17 mouse cellular contexts compared by ENCODE assay signal in genomic region chr17:87206885-87207284, GRCm38 (mm10). TPM values are rescaled to one million over a fixed set of nuclear protein-coding genes. Genes with fewer than 3 reads are reported as not detected.
DNase-seq lines count a peak whose midpoint lies in the region; ATAC-seq and TF ChIP-seq lines count a peak whose summit lies in the region.
"Had no signal": no experiment of that assay in that cellular context is flagged by ENCODE, and none has a peak within 500 bp of the region (broad histone marks: within the 10 kb centered on the region; RNA-seq: fewer than 3 reads in every experiment).

No protein-coding gene starts in this region.

- 47% methylated on average over 2 of the region's 2 CpGs for WGBS in heart, embryonic 12.5 days
- 55% methylated on average over 2 of the region's 2 CpGs for WGBS in olfactory bulb, adult 2 months
- 74% methylated on average over 2 of the region's 2 CpGs for WGBS in forebrain, embryonic 15.5 days
- WGBS in neural tube, embryonic 15.5 days, result 75% methylated on average over 2 of the region's 2 CpGs

- H3K36me3 ChIP-seq in heart, embryonic 12.5 days, result no peaks in the 10 kb centered on the region
- no peaks in the 10 kb centered on the region for H3K36me3 ChIP-seq in forebrain, embryonic 15.5 days
- H3K36me3 ChIP-seq in neural tube, embryonic 15.5 days, result no peaks in the 10 kb centered on the region
- H3K36me3 ChIP-seq: midbrain, embryonic 10.5 days had no signal

- H3K4me1 ChIP-seq in heart, embryonic 12.5 days (replicated peaks), result peaks cover 22% of the 10 kb centered on the region
- H3K4me1 ChIP-seq in olfactory bulb, adult 2 months (ENCODE audit: control insufficient read depth, insufficient read depth, low read length), result peaks cover 28% of the 10 kb centered on the region
- peaks cover 8% of the 10 kb centered on the region; the same call in 1 of the 2 replicates for H3K4me1 ChIP-seq in forebrain, embryonic 15.5 days
- H3K4me1 ChIP-seq in neural tube, embryonic 15.5 days, result peaks cover 18% of the 10 kb centered on the region; the same call in 1 of the 2 replicates

- no peak overlapping the region for H3K27ac ChIP-seq in heart, embryonic 12.5 days (ENCODE audit: poor library complexity, severe bottlenecking)
- H3K27ac ChIP-seq in olfactory bulb, adult 2 months (ENCODE audit: insufficient read depth, low read depth, low read length), result peak overlapping the region; percentile 20; the same call in 1 of the 2 replicates
- no peak overlapping the region for H3K27ac ChIP-seq in forebrain, embryonic 15.5 days (replicated peaks)
- H3K27ac ChIP-seq in neural tube, embryonic 15.5 days (replicated peaks), result no peak overlapping the region
- H3K27ac ChIP-seq: hindbrain, embryonic 14.5 days; kidney, postnatal 0 days; midbrain, embryonic 10.5 days had no signal

- H3K27me3 ChIP-seq in heart, embryonic 12.5 days (replicated peaks), result no peaks in the 10 kb centered on the region
- H3K27me3 ChIP-seq in forebrain, embryonic 15.5 days, result no peaks in the 10 kb centered on the region
- H3K27me3 ChIP-seq in neural tube, embryonic 15.5 days (replicated peaks), result no peaks in the 10 kb centered on the region

- H3K9ac ChIP-seq in heart, embryonic 12.5 days, result no peak overlapping the region
- H3K9ac ChIP-seq in forebrain, embryonic 15.5 days (replicated peaks), result no peak overlapping the region
- H3K9ac ChIP-seq in neural tube, embryonic 15.5 days (replicated peaks), result no peak overlapping the region
- H3K9ac ChIP-seq: hindbrain, embryonic 14.5 days; lung, embryonic 14.5 days had no signal

- no peak for ATAC-seq in heart, embryonic 12.5 days (ENCODE audit: insufficient number of reproducible peaks, low FRiP score)
- no peak for ATAC-seq in forebrain, embryonic 15.5 days (replicated peaks)
- no peak for ATAC-seq in neural tube, embryonic 15.5 days (ENCODE audit: low FRiP score)
- ATAC-seq: forebrain, embryonic 14.5 days; intestine, embryonic 16.5 days had no signal

- H3K4me3 ChIP-seq in heart, embryonic 12.5 days, result no peak overlapping the region
- no peak overlapping the region for H3K4me3 ChIP-seq in olfactory bulb, adult 2 months (ENCODE audit: insufficient read depth, low read depth, low read length)
- H3K4me3 ChIP-seq in forebrain, embryonic 15.5 days, result no peak overlapping the region
- no peak overlapping the region for H3K4me3 ChIP-seq in neural tube, embryonic 15.5 days (replicated peaks)
- H3K4me3 ChIP-seq: midbrain, embryonic 10.5 days had no signal

- H3K9me3 ChIP-seq in heart, embryonic 12.5 days (replicated peaks), result peaks cover 5% of the 10 kb centered on the region
- no peaks in the 10 kb centered on the region for H3K9me3 ChIP-seq in forebrain, embryonic 15.5 days
- no peaks in the 10 kb centered on the region for H3K9me3 ChIP-seq in neural tube, embryonic 15.5 days (replicated peaks)
- H3K9me3 ChIP-seq: midbrain, embryonic 10.5 days had no signal

- DNase-seq in heart, adult 9 months (ENCODE audit: low spot score in 2 of 2), result peak; percentile 37 to 55
- DNase-seq in right cerebral cortex, adult 18-20 months, result peak; percentile 33
- DNase-seq in right cerebral cortex, postnatal 4 days, result no peak
- peak; percentile 75 for DNase-seq in Muller cell, postnatal 12 days (ENCODE audit: inconsistent ontology term)
- DNase-seq: cerebellum, adult 8-10 months; gastrocnemius, postnatal 14 days; lung, embryonic 14.5 days; thymus, postnatal 4 days had no signal

- TF ChIP-seq CTCF in olfactory bulb, adult 2 months (IDR thresholded peaks at IDR 0.05; ENCODE audit: insufficient read depth, low read depth, low read length), result no peak

- H3K4me2 ChIP-seq in heart, embryonic 12.5 days, result no peak overlapping the region
- H3K4me2 ChIP-seq in forebrain, embryonic 15.5 days (replicated peaks), result no peak overlapping the region
- H3K4me2 ChIP-seq in neural tube, embryonic 15.5 days, result no peak overlapping the region
- H3K4me2 ChIP-seq: hindbrain, embryonic 14.5 days; lung, embryonic 14.5 days had no signal

- no peak for TF ChIP-seq POLR2A in olfactory bulb, adult 2 months (IDR thresholded peaks at IDR 0.05; ENCODE audit: insufficient read depth, low read depth, low read length)

RNA-seq across cellular contexts. Expression of gene Mcfd2, which starts 58.9 kb away (rescaled TPM):
- 68.8 and 70.8 TPM in 2 replicates for polyA plus RNA-seq in heart, embryonic 12.5 days (2016; fragmentation: Nextera tagmentation; extraction: Ambion mirVana)
- polyA plus RNA-seq in olfactory bulb, adult 2 months (2012; ENCODE audit: insufficient read depth, insufficient read length, low replicate concordance, missing spikeins), result not detected in 2 replicates
- polyA plus RNA-seq in forebrain, embryonic 15.5 days (2015; fragmentation: Nextera tagmentation; extraction: Ambion mirVana), result 53.3 and 53.8 TPM in 2 replicates
- 45.3 and 57.3 TPM in 2 replicates for polyA plus RNA-seq in neural tube, embryonic 15.5 days (2015; fragmentation: Nextera tagmentation; extraction: Ambion mirVana)
